Mouse (Mus musculus) cerebellum, adult 2 months (tissue): ENCODE data around the gene Atp1a1.

Experiments
- CTCF ChIP-seq: fragments of 200-500 bp; IDR thresholded peaks from 2 replicates; pipeline ENCODE4 v1.5.1; 2011; ENCODE audit warnings: low read depth, mild to moderate bottlenecking, control low read depth, low read length, moderate library complexity, borderline replicate concordance; ENCODE audit not compliant: insufficient read depth
- POLR2A ChIP-seq: fragments of 200-500 bp; IDR thresholded peaks from 2 replicates; pipeline ENCODE4 v1.6.1; 2011; ENCODE audit warnings: low read length, control low read depth, borderline replicate concordance; ENCODE audit not compliant: insufficient read depth

DNA sequence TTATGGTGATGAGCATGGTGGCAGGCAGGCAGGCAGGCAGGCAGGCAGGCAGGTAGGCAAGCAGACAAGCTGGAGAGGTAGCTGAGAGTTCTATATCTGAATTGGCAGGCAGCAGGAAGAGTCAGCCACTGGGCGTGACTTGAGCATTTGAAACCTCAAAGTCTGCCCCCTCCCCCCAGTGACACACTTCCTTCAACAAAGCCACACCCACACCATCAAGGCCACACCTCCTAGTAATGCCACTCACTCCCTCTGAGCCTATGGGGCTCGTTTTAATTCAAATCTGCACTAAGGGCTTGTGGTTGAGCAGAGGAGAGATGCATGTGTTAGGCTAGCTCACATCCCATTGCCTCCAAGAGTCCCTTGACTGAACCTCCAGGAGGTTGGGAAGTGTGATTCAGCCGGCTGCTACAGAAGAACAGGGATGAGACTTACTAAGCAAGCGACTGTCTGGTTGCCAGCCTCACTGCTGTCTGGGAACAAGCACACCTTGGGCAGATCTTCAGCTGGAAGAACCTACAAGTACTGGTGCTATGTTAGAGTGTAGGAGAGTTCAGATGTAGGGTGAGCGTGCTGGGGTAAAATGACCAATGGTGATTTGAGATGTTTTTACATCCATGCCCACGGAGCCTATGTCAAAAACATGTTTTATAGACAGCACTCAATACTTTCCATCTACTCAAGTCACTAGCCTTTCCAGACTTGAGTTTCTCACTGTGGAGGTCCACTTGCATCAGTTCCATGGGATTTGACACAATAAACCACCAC lies 33.6 kb downstream of the Atp1a1 start:
- TF ChIP-seq POLR2A (no peak), CTCF (no peak)
